Mouse (Mus musculus) common myeloid progenitor, adult 5-6 weeks (primary cell): Measurements from ENCODE around the gene Tenm4. TPM values are rescaled to one million over a fixed set of nuclear protein-coding genes. Genes with fewer than 3 reads are reported as not detected.

Experiments
- ATAC-seq: replicated peaks from 2 replicates; pipeline ENCODE4 v1.8.0; 2016; ENCODE audit warnings: low read depth, mild to moderate bottlenecking, moderate TSS enrichment, inconsistent platforms; ENCODE audit not compliant: poor library complexity, severe bottlenecking
- total RNA-seq: library from RNA; stranded (forward); fragments of 200-1000, 187-1606 nt; gene quantifications from 2 replicates; pipeline ENCODE4 v1.2.3, GENCODE M21; 2017

The Tenm4 gene
- total RNA-seq, 1 experiment from 2014 or later, result not detected

GRCm38 (mm10) chr7:96308106-96308505, 137.1 kb downstream of the Tenm4 start:
- no peak for ATAC-seq

- no peak for ATAC-seq
Observed at GRCm38 (mm10) chr7:96329343-96329742, 158.3 kb downstream of the Tenm4 start.

GRCm38 (mm10) chr7:96331186-96331585, 160.1 kb downstream of the Tenm4 start:
- ATAC-seq, result no peak

GRCm38 (mm10) chr7:96334361-96334760, 163.3 kb downstream of the Tenm4 start:
- no peak for ATAC-seq

- no peak for ATAC-seq
Observed at GRCm38 (mm10) chr7:96336376-96336775, 165.3 kb downstream of the Tenm4 start.

- ATAC-seq, result no peak
Observed at GRCm38 (mm10) chr7:96340826-96341225, 169.8 kb downstream of the Tenm4 start.

GRCm38 (mm10) chr7:96341479-96341878, 170.4 kb downstream of the Tenm4 start:
- ATAC-seq, result no peak

GRCm38 (mm10) chr7:96342996-96343395, 171.9 kb downstream of the Tenm4 start:
- ATAC-seq, result no peak

- ATAC-seq, result no peak
Observed at GRCm38 (mm10) chr7:96343667-96344066, 172.6 kb downstream of the Tenm4 start.

GRCm38 (mm10) chr7:96352671-96353070, 181.6 kb downstream of the Tenm4 start:
- ATAC-seq, result no peak

GRCm38 (mm10) chr7:96356285-96356811, 185.3 kb downstream of the Tenm4 start:
- ATAC-seq, result no peak

GRCm38 (mm10) chr7:96357550-96357949, 186.5 kb downstream of the Tenm4 start:
- no peak for ATAC-seq

GRCm38 (mm10) chr7:96363311-96363710, 192.3 kb downstream of the Tenm4 start:
- no peak for ATAC-seq

GRCm38 (mm10) chr7:96369947-96370346, 198.9 kb downstream of the Tenm4 start:
- no peak for ATAC-seq

- no peak for ATAC-seq
Observed at GRCm38 (mm10) chr7:96374004-96374663, 203.1 kb downstream of the Tenm4 start.

- no peak for ATAC-seq
Observed at GRCm38 (mm10) chr7:96375507-96375906, 204.5 kb downstream of the Tenm4 start.

- ATAC-seq, result no peak
Observed at GRCm38 (mm10) chr7:96383686-96384528, 212.9 kb downstream of the Tenm4 start.

- no peak for ATAC-seq
Observed at GRCm38 (mm10) chr7:96384726-96385500, 213.9 kb downstream of the Tenm4 start.

- no peak for ATAC-seq
Observed at GRCm38 (mm10) chr7:96385850-96386249, 214.8 kb downstream of the Tenm4 start.

GRCm38 (mm10) chr7:96390034-96390670, 219.1 kb downstream of the Tenm4 start:
- ATAC-seq, result no peak
